Mouse (Mus musculus): ENCODE results near the gene Ngrn. TPM values are rescaled to one million over a fixed set of nuclear protein-coding genes. Genes with fewer than 3 reads are reported as not detected.

The Ngrn gene
- polyA plus RNA-seq, 1 experiment from 2014 or later, result 47.4 TPM

DNA sequence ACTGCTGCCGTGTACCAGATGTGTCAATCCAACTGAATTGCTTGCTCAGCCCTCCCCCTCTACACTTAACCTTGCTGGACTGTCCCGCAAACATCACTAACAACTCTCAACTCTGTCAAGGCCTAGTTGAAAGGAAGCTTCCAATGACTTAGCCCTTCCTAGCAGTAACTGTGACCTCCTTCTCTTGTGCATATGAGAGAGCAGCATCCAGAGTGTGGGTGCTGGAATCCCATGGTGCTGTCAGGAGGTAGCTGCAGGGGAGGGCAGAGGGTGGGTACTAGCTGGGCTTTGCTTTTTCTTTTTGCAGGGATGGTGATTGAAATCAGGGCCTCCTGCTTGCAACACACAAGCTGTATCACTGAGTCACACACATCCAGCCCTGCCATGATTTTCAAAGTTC is 12.4 kb downstream of the Ngrn start:
- Histone ChIP-seq H3K27me3 (ENCODE audit: control insufficient read depth, insufficient read depth, low read depth, low read length) (no peaks in the 10 kb centered on the region), H3K9ac (ENCODE audit: low read length) (no peak overlapping the region), H3K36me3 (ENCODE audit: control insufficient read depth, insufficient read depth, low read length) (peaks cover 29% of the 10 kb centered on the region), H3K9me3 (ENCODE audit: control insufficient read depth, low read length) (peaks cover 10% of the 10 kb centered on the region), H3K4me2 (ENCODE audit: low read depth, low read length) (no peak overlapping the region), H3K4me1 (replicated peaks; ENCODE audit: control insufficient read depth, insufficient read depth, low read length) (peaks cover 15% of the 10 kb centered on the region), H3K4me3 (ENCODE audit: low read length) (no peak overlapping the region), H3K27ac (ENCODE audit: low read length) (no peak overlapping the region)
- no peak for ATAC-seq (ENCODE audit: low read depth)
- WGBS, result 92% methylated on average over 2 of the region's 2 CpGs

DNA sequence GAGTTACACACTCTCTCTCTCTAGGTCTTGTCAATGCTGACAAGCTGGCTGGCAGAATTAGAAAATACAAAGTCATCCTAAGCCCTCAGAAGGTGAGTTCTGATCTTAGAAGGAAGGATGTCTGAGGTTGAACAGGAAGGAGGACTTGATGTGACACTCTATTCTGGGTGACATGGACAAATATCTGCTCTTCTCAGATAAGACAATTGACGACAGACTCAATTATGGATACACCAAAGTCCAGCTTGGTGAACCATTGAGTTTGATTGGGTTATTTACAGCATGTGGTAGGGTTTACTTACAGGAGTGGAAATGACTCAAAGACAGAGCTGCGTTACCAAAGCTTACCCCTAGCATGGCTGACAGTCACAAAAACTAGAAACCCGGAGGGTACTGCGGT is 15.4 kb downstream of the Ngrn start:
- H3K36me3 ChIP-seq (ENCODE audit: control insufficient read depth, insufficient read depth, low read length), result peaks cover 29% of the 10 kb centered on the region
- no peaks in the 10 kb centered on the region for H3K27me3 ChIP-seq (ENCODE audit: control insufficient read depth, insufficient read depth, low read depth, low read length)
- no peak overlapping the region for H3K4me3 ChIP-seq (ENCODE audit: low read length)
- H3K4me1 ChIP-seq (replicated peaks; ENCODE audit: control insufficient read depth, insufficient read depth, low read length), result no peaks in the 10 kb centered on the region
- H3K4me2 ChIP-seq (ENCODE audit: low read depth, low read length), result no peak overlapping the region
- peaks cover 10% of the 10 kb centered on the region for H3K9me3 ChIP-seq (ENCODE audit: control insufficient read depth, low read length)
- no peak overlapping the region for H3K27ac ChIP-seq (ENCODE audit: low read length)
- no peak for ATAC-seq (ENCODE audit: low read depth)
- no peak overlapping the region for H3K9ac ChIP-seq (ENCODE audit: low read length)
- 94% methylated on average over 4 of the region's 4 CpGs for WGBS

- Histone ChIP-seq H3K4me2 (ENCODE audit: low read depth, low read length) (no peak overlapping the region), H3K4me1 (replicated peaks; ENCODE audit: control insufficient read depth, insufficient read depth, low read length) (no peaks in the 10 kb centered on the region), H3K4me3 (ENCODE audit: low read length) (no peak overlapping the region), H3K9me3 (ENCODE audit: control insufficient read depth, low read length) (peaks cover 2% of the 10 kb centered on the region), H3K27me3 (ENCODE audit: control insufficient read depth, insufficient read depth, low read depth, low read length) (no peaks in the 10 kb centered on the region), H3K9ac (ENCODE audit: low read length) (no peak overlapping the region), H3K27ac (ENCODE audit: low read length) (no peak overlapping the region), H3K36me3 (ENCODE audit: control insufficient read depth, insufficient read depth, low read length) (peaks cover 21% of the 10 kb centered on the region)
- no peak for ATAC-seq (ENCODE audit: low read depth)
- WGBS, result 80% methylated on average over 10 of the region's 10 CpGs
Measured at GRCm38 (mm10) chr7:80280032-80280431, 19.0 kb downstream of the Ngrn start.

- no peak for ATAC-seq (ENCODE audit: low read depth)
- H3K36me3 ChIP-seq (ENCODE audit: control insufficient read depth, insufficient read depth, low read length), result peaks cover 23% of the 10 kb centered on the region
Measured at GRCm38 (mm10) chr7:80280998-80281397, 20.0 kb downstream of the Ngrn start.

DNA sequence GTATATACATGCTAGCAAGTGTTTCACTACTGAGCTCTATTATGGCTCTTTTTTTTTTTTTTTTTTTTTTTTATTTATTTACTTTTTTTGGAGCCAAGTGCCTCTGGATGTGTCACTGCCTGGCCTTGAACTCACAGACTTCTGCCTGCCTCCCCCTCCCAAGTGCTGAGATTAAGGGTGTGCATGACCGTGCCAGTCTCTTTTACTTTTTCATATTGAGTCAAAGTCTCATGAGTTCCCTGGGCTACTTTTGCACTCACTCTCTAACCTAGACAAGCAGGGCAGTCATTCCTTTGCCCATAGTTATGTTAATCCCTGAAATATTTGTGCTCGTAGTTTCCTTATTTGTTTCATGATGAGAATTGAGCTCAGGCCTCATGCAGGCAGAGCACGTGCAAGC is 20.6 kb downstream of the Ngrn start:
- H3K27me3 ChIP-seq (ENCODE audit: control insufficient read depth, insufficient read depth, low read depth, low read length), result no peaks in the 10 kb centered on the region
- no peaks in the 10 kb centered on the region for H3K9me3 ChIP-seq (ENCODE audit: control insufficient read depth, low read length)
- no peak overlapping the region for H3K4me2 ChIP-seq (ENCODE audit: low read depth, low read length)
- H3K27ac ChIP-seq (ENCODE audit: low read length), result no peak overlapping the region
- no peak for ATAC-seq (ENCODE audit: low read depth)
- no peak overlapping the region for H3K9ac ChIP-seq (ENCODE audit: low read length)
- no peaks in the 10 kb centered on the region for H3K4me1 ChIP-seq (replicated peaks; ENCODE audit: control insufficient read depth, insufficient read depth, low read length)
- WGBS, result 82% methylated on average over 3 of the region's 3 CpGs
- no peak overlapping the region for H3K4me3 ChIP-seq (ENCODE audit: low read length)
- peaks cover 17% of the 10 kb centered on the region for H3K36me3 ChIP-seq (ENCODE audit: control insufficient read depth, insufficient read depth, low read length)

More at GRCm38 (mm10) chr7:80280998-80281397, 20.0 kb downstream of the Ngrn start:
- Histone ChIP-seq H3K9me3 (ENCODE audit: control insufficient read depth, low read length) (no peaks in the 10 kb centered on the region), H3K27ac (ENCODE audit: low read length) (no peak overlapping the region), H3K4me2 (ENCODE audit: low read depth, low read length) (no peak overlapping the region), H3K4me1 (replicated peaks; ENCODE audit: control insufficient read depth, insufficient read depth, low read length) (no peaks in the 10 kb centered on the region), H3K4me3 (ENCODE audit: low read length) (no peak overlapping the region), H3K27me3 (ENCODE audit: control insufficient read depth, insufficient read depth, low read depth, low read length) (no peaks in the 10 kb centered on the region), H3K9ac (ENCODE audit: low read length) (no peak overlapping the region)
- 79% methylated on average over 2 of the region's 2 CpGs for WGBS

DNA sequence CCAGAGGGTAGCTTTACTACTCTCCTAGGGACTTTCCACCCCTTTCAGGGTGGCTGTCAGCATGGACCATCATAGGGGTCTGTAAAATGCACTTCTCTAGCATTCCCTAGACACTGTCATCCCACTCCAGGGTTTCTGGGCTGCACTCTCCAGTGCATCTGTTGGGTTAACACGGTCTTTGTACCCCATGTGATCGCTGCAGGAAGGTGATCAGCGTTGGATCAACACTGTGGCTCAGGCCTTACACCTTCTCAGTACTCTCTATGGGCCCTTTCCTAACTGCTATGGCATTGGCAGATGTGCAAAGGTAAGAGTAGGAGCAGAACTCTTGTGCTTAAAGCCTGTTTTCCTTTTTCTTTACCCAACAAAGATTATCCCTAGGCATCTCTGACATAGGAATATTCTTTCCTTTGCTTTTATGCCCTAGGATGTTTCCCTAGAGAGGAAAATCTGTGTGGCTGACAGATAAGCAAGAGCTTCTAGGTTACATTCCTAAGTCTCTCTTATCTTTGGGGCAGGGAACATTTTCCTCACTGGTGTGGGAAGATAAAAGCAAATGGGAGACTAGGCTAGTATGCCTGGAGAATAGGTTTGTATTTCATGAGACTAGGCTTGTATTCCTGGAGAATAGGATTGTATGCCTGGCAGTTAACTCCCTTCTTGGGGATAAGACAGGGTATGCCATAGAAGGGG is 22.4 kb downstream of the Ngrn start:
- Histone ChIP-seq H3K27ac (ENCODE audit: low read length) (no peak overlapping the region), H3K27me3 (ENCODE audit: control insufficient read depth, insufficient read depth, low read depth, low read length) (no peaks in the 10 kb centered on the region), H3K4me1 (replicated peaks; ENCODE audit: control insufficient read depth, insufficient read depth, low read length) (no peaks in the 10 kb centered on the region), H3K9ac (ENCODE audit: low read length) (no peak overlapping the region), H3K4me2 (ENCODE audit: low read depth, low read length) (no peak overlapping the region), H3K36me3 (ENCODE audit: control insufficient read depth, insufficient read depth, low read length) (peaks cover 19% of the 10 kb centered on the region), H3K9me3 (ENCODE audit: control insufficient read depth, low read length) (no peaks in the 10 kb centered on the region), H3K4me3 (ENCODE audit: low read length) (no peak overlapping the region)
- 91% methylated on average over 3 of the region's 3 CpGs for WGBS
- ATAC-seq (ENCODE audit: low read depth), result no peak

- Histone ChIP-seq H3K9ac (ENCODE audit: low read length) (no peak overlapping the region), H3K4me1 (replicated peaks; ENCODE audit: control insufficient read depth, insufficient read depth, low read length) (no peaks in the 10 kb centered on the region), H3K27me3 (ENCODE audit: control insufficient read depth, insufficient read depth, low read depth, low read length) (no peaks in the 10 kb centered on the region), H3K4me2 (ENCODE audit: low read depth, low read length) (no peak overlapping the region), H3K4me3 (ENCODE audit: low read length) (no peak overlapping the region), H3K27ac (ENCODE audit: low read length) (no peak overlapping the region), H3K9me3 (ENCODE audit: control insufficient read depth, low read length) (no peaks in the 10 kb centered on the region), H3K36me3 (ENCODE audit: control insufficient read depth, insufficient read depth, low read length) (peaks cover 19% of the 10 kb centered on the region)
- WGBS, result 69% methylated on average over 5 of the region's 5 CpGs
- ATAC-seq (ENCODE audit: low read depth), result no peak; the same call in 1 of the 2 replicates
Measured at GRCm38 (mm10) chr7:80284391-80284790, 23.4 kb downstream of the Ngrn start.

DNA sequence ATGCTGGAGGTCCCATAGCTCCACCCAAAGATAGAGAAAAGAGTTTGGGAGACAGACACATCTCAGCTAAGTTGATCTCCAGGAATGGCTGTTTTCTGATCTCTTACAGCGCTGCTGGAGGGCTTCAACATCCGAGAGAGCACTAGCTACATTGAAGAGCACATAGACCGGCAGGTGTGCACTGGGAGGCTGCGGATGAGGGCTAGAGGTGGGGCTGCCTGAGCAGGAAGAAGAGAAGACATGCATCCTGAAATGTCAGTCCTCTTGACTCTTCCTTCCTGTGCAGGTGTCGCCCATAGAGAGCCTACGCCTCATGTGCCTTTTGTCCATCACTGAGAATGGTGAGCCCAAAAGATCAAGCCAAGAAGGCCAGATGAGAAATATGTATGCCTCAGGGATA is 24.7 kb downstream of the Ngrn start:
- no peak for ATAC-seq (ENCODE audit: low read depth)
- no peaks in the 10 kb centered on the region for H3K9me3 ChIP-seq (ENCODE audit: control insufficient read depth, low read length)
- no peak overlapping the region for H3K27ac ChIP-seq (ENCODE audit: low read length)
- peaks cover 24% of the 10 kb centered on the region for H3K36me3 ChIP-seq (ENCODE audit: control insufficient read depth, insufficient read depth, low read length)
- H3K27me3 ChIP-seq (ENCODE audit: control insufficient read depth, insufficient read depth, low read depth, low read length), result no peaks in the 10 kb centered on the region
- H3K4me2 ChIP-seq (ENCODE audit: low read depth, low read length), result no peak overlapping the region
- no peak overlapping the region for H3K4me3 ChIP-seq (ENCODE audit: low read length)
- WGBS, result 89% methylated on average over 6 of the region's 6 CpGs
- no peak overlapping the region for H3K9ac ChIP-seq (ENCODE audit: low read length)
- H3K4me1 ChIP-seq (replicated peaks; ENCODE audit: control insufficient read depth, insufficient read depth, low read length), result no peaks in the 10 kb centered on the region

- WGBS, result 72% methylated on average over 10 of the region's 10 CpGs
- Histone ChIP-seq H3K36me3 (ENCODE audit: control insufficient read depth, insufficient read depth, low read length) (peaks cover 24% of the 10 kb centered on the region), H3K27me3 (ENCODE audit: control insufficient read depth, insufficient read depth, low read depth, low read length) (no peaks in the 10 kb centered on the region), H3K4me3 (ENCODE audit: low read length) (no peak overlapping the region), H3K4me1 (replicated peaks; ENCODE audit: control insufficient read depth, insufficient read depth, low read length) (no peaks in the 10 kb centered on the region), H3K27ac (ENCODE audit: low read length) (no peak overlapping the region), H3K9me3 (ENCODE audit: control insufficient read depth, low read length) (no peaks in the 10 kb centered on the region), H3K9ac (ENCODE audit: low read length) (no peak overlapping the region), H3K4me2 (ENCODE audit: low read depth, low read length) (no peak overlapping the region)
- ATAC-seq (ENCODE audit: low read depth), result no peak
Measured at GRCm38 (mm10) chr7:80287736-80288135, 26.7 kb downstream of the Ngrn start.
